Mouse (Mus musculus) gastrocnemius, adult 18-20 months (tissue): ENCODE measurements around the gene Sel1l3. TPM values are rescaled to one million over a fixed set of nuclear protein-coding genes. Genes with fewer than 3 reads are reported as not detected.

Experiments used
- DNase-seq: peaks from one replicate; pipeline ENCODE4 v3.0.0; 2021; ENCODE audit warnings: low spot score
- long read RNA-seq, 2 experiments: library from polyadenylated mRNA; stranded (forward); transcript quantifications; one replicate each; pipeline ENCODE4 v2.0.0; 2021
- total RNA-seq, 2 experiments: library from RNA; stranded (reverse); gene quantifications; 2 replicates each; pipeline ENCODE4 v1.2.3; 2021

Sel1l3 gene
- 10 to 100 TPM; 52.0 to 54.8 TPM for total RNA-seq
- long read RNA-seq, experiment 1, full-length matches to known transcripts, result 78 of 112 reads
- long read RNA-seq, experiment 1, partial matches to known transcripts, result 22 of 112 reads
- long read RNA-seq, experiment 1, other reads (novel, unspliced or antisense), result 12 of 112 reads
- long read RNA-seq, experiment 2, full-length matches to known transcripts, result 57 of 76 reads
- long read RNA-seq, experiment 2, partial matches to known transcripts, result 15 of 76 reads
- long read RNA-seq, experiment 2, other reads (novel, unspliced or antisense), result 4 of 76 reads

- DNase-seq, result peak; percentile 25
These were observed at the start of gene Sel1l3 for GRCm38 (mm10) chr5:53213711-53214352. Gene Sel1l3, minus strand, starts transcription at chr5:53213927.

DNA sequence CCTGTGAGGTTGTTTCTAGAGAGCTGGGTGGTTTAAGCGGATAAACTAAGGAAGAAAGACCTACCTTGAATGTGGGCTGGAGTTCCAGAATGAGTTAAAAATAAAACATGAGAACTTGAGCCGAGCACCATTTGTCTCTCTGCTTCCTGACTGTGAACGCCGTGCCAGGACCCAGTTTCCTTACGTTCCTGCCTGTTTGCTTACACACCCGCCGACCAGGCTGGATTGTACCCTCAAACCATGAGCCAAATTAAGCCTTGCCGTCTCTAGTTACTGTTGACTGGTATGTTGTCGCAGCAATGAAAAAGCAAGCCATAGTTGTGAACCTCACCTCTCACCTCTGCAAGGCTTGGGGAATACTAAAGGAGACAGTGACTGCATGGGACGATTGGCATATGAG is 48.3 kb upstream of the Sel1l3 start:
- DNase-seq, result peak; percentile 72

DNA sequence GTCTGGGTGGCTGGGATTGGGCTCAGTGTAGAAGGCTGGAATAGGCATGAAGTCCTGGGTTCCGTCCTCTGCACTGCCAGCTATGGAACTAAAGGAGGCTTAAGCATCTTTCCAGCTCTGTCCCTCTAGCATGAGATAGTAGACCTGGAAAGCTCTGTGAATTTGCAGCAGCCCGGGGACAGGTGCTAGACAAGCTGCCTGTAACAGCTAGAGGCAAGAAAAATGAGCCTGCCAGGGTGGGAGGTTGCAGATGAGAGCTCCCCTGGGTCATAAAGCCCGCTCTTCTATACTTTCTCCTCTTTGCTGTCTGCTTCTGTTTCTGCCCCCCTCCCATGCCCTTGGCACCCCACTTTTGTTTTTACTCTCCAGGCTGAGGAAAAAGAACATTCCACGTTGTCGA is 46.2 kb upstream of the Sel1l3 start:
- DNase-seq, result no peak

DNA sequence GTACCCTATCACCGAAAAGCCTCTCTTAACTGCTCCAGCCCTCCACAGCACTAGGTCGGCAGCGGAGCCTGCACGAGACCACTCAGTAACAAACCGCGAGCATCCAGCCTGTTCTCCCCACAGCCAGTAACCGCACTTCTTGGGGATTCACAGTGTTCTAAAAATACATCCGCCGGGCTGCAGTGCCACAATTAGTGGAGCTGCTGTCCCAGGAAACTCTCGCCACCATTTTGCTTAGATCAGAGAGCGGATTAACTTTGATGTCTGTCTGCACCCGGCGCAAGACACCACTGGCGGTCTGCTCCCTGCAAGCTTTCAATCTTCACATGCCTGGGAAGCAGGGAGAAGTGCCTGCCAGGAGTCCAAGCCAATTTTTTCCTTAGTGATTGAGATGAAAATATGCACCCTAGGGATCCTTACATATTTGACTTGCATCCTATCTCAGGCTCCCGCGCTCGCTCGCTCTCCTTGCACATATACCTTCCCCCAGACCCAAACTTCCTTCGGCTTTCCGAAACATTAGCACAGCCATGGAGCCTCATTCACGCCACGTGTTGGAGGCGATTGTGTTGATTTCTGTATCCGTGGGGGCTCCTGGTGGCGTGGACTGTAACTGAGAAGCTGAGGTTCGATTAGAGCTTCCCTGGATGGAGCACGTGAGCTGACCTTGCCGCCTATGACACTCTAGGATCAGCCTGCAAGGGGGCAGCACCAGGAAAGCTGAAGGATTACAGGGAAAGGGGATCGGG is 44.5 kb upstream of the Sel1l3 start:
- peak; percentile 30 for DNase-seq

- DNase-seq, result no peak
These were observed 41.1 kb upstream of the Sel1l3 start for GRCm38 (mm10) chr5:53254821-53255220.

- no peak for DNase-seq
These were observed 40.4 kb upstream of the Sel1l3 start for GRCm38 (mm10) chr5:53254154-53254553.

DNA sequence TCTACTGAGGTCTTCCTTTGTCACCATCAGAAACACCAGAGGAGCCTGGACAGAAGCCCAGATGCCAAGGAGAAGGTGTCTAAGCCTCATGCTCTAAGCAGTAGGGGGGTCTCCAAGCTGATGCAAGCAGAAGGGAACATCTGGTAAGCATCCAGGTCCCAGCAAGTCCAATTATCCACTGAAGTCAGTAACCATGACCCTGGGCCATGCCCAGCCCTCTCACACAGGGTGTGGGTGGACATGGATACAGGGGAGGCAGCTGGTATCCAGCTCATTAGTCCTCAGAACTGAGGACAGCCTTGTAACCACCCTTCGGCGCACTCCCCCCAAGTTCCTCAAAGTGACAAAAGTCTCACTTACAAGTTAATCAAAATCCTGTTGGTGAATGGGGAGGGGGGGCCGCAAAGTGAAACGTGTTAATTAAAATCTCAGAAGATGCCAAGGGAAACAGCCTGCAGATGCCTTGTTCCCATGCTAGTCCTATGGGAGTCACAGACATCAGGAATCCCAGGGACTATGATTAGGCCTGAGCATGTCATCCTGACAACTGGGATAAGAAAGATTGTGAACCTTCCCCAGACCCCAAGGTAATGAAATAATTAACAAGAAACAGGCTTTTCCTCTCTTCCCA is 35.8 kb upstream of the Sel1l3 start:
- no peak for DNase-seq

DNA sequence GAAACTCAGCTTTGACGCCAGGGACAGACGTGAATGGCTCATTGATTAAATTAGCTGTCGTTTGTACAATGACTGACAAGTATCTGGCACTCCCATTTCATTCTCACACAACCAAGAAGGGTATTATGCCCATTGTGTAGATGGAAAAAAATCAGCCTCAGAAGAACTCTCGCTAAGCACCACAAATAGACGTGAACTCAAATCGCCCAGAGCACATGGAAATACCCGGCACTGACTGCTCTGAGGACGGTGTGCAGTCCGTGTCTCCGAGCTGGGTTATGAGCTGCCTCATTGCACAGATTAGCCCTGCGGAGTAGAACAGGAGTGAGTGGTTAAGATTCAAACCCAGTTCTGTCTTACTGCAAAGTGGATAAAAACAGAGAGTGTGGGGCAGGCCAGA is 34.8 kb upstream of the Sel1l3 start:
- no peak for DNase-seq

- no peak for DNase-seq
These were observed 30.2 kb upstream of the Sel1l3 start for GRCm38 (mm10) chr5:53243933-53244332.

DNA sequence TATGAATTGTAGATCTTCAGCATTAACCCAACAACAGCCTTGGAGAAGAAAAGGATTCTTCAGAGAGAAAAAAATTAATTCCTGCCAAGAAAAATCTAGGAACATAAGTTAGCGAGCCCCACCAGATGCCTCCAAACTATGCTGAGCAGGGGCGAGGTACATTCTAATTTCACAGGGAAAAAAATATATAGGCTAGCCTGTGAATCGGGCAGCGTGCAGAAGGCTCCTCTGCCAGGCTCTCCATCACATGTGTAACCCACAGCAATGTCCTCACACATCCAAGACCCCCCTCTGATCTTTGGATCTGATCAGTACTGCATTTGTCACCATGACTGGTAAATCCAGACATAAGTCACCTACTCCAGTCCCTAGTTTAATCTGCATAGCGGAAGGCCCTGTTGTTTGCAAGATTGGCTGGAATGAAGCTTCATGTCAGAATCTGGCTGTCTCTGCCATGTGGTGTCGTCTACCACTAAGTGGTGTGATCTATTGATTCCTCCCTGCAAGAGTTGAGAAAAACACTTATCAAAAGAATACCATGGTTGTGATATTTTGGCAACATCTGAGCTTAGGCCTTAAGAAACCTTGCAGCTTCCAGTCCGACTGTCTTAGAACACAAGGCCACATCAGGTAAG is 29.3 kb upstream of the Sel1l3 start:
- DNase-seq, result no peak

DNA sequence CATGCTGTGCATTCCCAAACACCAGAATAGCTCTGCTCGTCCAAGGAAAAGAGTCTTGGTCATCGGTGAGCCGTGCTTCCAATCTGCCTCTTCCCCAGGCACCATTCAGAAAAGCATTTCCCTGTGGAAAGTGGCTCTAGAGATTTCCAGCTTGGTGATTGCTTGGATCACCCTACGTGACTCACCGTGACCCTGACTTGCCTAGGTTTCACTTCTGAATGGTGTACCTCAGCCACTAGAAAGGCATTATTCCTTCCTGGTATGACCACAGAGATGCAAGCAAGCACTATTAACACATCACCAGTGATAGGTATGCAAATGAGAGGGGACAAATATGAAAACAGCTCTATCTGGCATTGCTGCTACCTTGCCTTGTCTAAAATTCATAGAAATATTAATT is 28.2 kb upstream of the Sel1l3 start:
- DNase-seq, result no peak

GRCm38 (mm10) chr5:53241109-53241508 is 27.4 kb upstream of the Sel1l3 start:
- DNase-seq, result no peak

GRCm38 (mm10) chr5:53239831-53240440 is 26.2 kb upstream of the Sel1l3 start:
- no peak for DNase-seq

GRCm38 (mm10) chr5:53239189-53239588 is 25.5 kb upstream of the Sel1l3 start:
- no peak for DNase-seq

GRCm38 (mm10) chr5:53238761-53239160 is 25.0 kb upstream of the Sel1l3 start:
- peak; percentile 43 for DNase-seq

- no peak for DNase-seq
These were observed 23.0 kb upstream of the Sel1l3 start for GRCm38 (mm10) chr5:53236749-53237148.

DNA sequence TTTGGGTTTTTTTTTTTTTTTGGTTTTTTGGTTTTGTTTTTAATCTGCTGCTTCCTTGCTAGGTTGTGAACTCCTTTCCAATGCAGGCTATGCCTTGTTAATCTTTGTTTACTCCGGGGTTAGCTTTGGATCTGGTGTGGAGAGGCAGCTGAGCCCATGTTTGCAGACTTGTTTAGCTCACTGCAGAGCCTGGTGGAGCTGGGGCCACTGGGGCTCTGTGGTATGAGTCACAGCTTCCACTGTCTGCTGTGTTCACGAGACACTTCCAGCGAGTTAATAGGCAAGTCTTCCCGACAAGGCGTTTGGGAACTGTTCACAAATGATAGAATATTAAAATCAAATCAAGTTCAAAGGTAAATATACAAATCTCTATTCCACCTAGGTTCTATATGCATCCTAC is 22.4 kb upstream of the Sel1l3 start:
- DNase-seq, result no peak

GRCm38 (mm10) chr5:53235551-53235950 is 21.8 kb upstream of the Sel1l3 start:
- DNase-seq, result no peak

GRCm38 (mm10) chr5:53230560-53230959 is 16.8 kb upstream of the Sel1l3 start:
- DNase-seq, result no peak

DNA sequence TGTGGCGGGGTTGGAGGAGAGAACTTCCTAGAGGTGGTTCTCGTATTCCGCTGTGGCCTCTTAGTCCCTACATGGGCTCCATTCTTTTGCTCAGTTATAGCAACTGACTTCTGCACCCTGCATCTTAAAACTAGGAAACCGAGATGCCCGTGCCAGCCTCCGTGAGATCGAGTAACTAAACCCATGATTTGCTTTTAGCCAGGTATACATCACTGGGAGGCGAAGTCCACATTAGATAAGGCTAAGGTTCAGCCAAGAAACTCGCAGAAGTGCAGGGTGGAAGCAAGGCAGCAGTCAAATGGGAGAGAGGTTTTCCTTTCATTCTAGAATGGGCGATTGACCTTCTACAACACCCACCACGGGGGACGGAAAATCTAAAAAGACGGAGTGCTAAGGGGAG is 11.7 kb upstream of the Sel1l3 start:
- DNase-seq, result no peak

- no peak for DNase-seq
These were observed 1.1 kb upstream of the Sel1l3 start for GRCm38 (mm10) chr5:53214801-53215200.
